Mouse (Mus musculus) hindbrain, embryonic 15.5 days (tissue): ENCODE results near the gene Fbxo5. TPM values are rescaled to one million over a fixed set of nuclear protein-coding genes. Genes with fewer than 3 reads are reported as not detected.
A peak's percentile ranks its signal among the peaks of the same experiment; 100 is the strongest.

Experiments
- ATAC-seq: fragments of 200-750 bp; cut with Nextera tagmentation; 2 replicates; pipeline ENCODE4 v1.8.0; 2017; ENCODE audit warnings: low read depth, moderate number of reproducible peaks, moderate TSS enrichment; ENCODE audit not compliant: low FRiP score
- H3K27ac ChIP-seq: fragments of 300-500 bp; sonication (generic); replicated peaks from 2 replicates; pipeline ENCODE4 v1.5.1; 2015; ENCODE audit warnings: mild to moderate bottlenecking, inconsistent platforms
- H3K27me3 ChIP-seq: fragments of 300-500 bp; sonication (generic); 2 replicates; pipeline ENCODE4 v1.6.1; 2015; ENCODE audit warnings: control low read depth, inconsistent platforms
- H3K36me3 ChIP-seq: fragments of 300-500 bp; sonication (generic); 2 replicates; pipeline ENCODE4 v1.6.1; 2015; ENCODE audit warnings: control low read depth, inconsistent platforms
- H3K4me1 ChIP-seq: fragments of 300-500 bp; sonication (generic); replicated peaks from 2 replicates; pipeline ENCODE4 v1.6.1; 2015; ENCODE audit warnings: control low read depth, inconsistent platforms
- H3K4me2 ChIP-seq: fragments of 300-500 bp; sonication (generic); 2 replicates; pipeline ENCODE4 v1.6.1; 2015; ENCODE audit warnings: moderate library complexity, mild to moderate bottlenecking, inconsistent platforms
- H3K4me3 ChIP-seq: fragments of 300-500 bp; sonication (generic); 2 replicates; pipeline ENCODE4 v1.5.1; 2015; ENCODE audit warnings: mild to moderate bottlenecking, inconsistent platforms
- H3K9ac ChIP-seq: fragments of 300-500 bp; sonication (generic); 2 replicates; pipeline ENCODE4 v1.6.1; 2015; ENCODE audit warnings: inconsistent platforms
- H3K9me3 ChIP-seq: fragments of 300-500 bp; sonication (generic); 2 replicates; pipeline ENCODE4 v1.6.1; 2016; ENCODE audit warnings: control low read depth, inconsistent platforms
- WGBS: fragments of 180-500 bp; shearing (Covaris S2); methylation state at CpG from one replicate; pipeline ENCODE4 v1.1.7; 2015; 5-methylcytosine and 5-hydroxymethylcytosine counted together
- polyA plus RNA-seq: library from polyadenylated mRNA; unstranded; fragments of >200 nt; fragmentation: Nextera tagmentation; extraction: Ambion mirVana; gene quantifications from 2 replicates; pipeline ENCODE4 v1.2.1, GENCODE M21; 2015

Gene Fbxo5
- polyA plus RNA-seq, result 14.2 and 16.9 TPM in 2 replicates

DNA sequence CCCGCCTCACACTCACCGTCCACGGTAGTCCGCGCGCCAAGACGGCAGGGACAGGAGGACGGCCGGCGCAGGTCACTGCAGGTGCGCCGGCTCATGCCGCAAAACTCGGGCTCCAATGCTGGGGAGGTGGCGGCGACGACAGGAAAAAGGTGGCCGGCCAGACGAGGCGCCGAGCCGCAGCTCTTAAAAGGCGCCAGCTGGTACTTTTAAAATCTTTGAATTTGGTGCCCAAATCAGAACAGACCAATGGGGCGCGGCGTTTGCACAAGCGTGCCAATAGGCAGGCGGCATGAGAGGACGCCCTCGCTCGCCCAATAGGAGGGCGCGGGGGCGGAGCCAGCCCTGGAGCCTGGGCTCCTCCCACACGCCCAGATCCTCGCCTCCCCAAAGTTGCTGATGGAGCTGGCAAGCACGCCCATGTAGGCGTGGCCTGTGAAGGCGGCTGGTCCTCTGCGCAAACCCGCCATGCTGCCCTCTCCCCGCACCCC is at the start of gene Fbxo5:
Fbxo5 (minus strand) TSS at position 358 of the 488 bp plus-strand sequence.
- Histone ChIP-seq H3K9ac (peak within 1 kb of the TSS; percentile 59), H3K27ac (peak within 1 kb of the TSS; percentile 93), H3K36me3 (peaks cover 13% of the 10 kb centered on the region), H3K4me3 (peak within 1 kb of the TSS; percentile 72), H3K4me1 (peaks cover 28% of the 10 kb centered on the region), H3K27me3 (no peaks in the 10 kb centered on the region), H3K9me3 (no peaks in the 10 kb centered on the region), H3K4me2 (peak within 1 kb of the TSS; percentile 98)
- ATAC-seq, result peak; percentile 97
- under 1% methylated on average over 42 of the region's 42 CpGs for WGBS

- Histone ChIP-seq H3K4me1 (no peaks in the 10 kb centered on the region), H3K4me3 (no peak overlapping the region), H3K27ac (no peak overlapping the region), H3K4me2 (no peak overlapping the region), H3K9ac (no peak overlapping the region), H3K36me3 (no peaks in the 10 kb centered on the region), H3K27me3 (no peaks in the 10 kb centered on the region), H3K9me3 (no peaks in the 10 kb centered on the region)
- ATAC-seq, result peak; percentile 20; the same call in 1 of the 2 replicates
- 82% methylated on average over 8 of the region's 8 CpGs for WGBS
Measured at GRCm38 (mm10) chr10:5853290-5853868, 48.0 kb upstream of the Fbxo5 start.

- no peak overlapping the region for H3K9ac ChIP-seq
- no peaks in the 10 kb centered on the region for H3K4me1 ChIP-seq
- H3K9me3 ChIP-seq, result no peaks in the 10 kb centered on the region
- ATAC-seq, result no peak
- 38% methylated on average over 2 of the region's 2 CpGs for WGBS
- H3K4me2 ChIP-seq, result no peak overlapping the region
- no peaks in the 10 kb centered on the region for H3K27me3 ChIP-seq
- no peak overlapping the region for H3K4me3 ChIP-seq
- no peaks in the 10 kb centered on the region for H3K36me3 ChIP-seq
- no peak overlapping the region for H3K27ac ChIP-seq
Measured at GRCm38 (mm10) chr10:5846939-5847338, 41.5 kb upstream of the Fbxo5 start.

GRCm38 (mm10) chr10:5841369-5841768 is 36.0 kb upstream of the Fbxo5 start:
- Histone ChIP-seq H3K27ac (no peak overlapping the region), H3K4me1 (no peaks in the 10 kb centered on the region)
- no peak for ATAC-seq

GRCm38 (mm10) chr10:5826336-5827025 is 21.1 kb upstream of the Fbxo5 start:
- 80% methylated on average over 6 of the region's 6 CpGs for WGBS
- no peak overlapping the region for H3K4me3 ChIP-seq
- no peaks in the 10 kb centered on the region for H3K36me3 ChIP-seq
- H3K4me1 ChIP-seq, result peaks cover 18% of the 10 kb centered on the region
- no peak for ATAC-seq
- no peaks in the 10 kb centered on the region for H3K27me3 ChIP-seq
- H3K4me2 ChIP-seq, result no peak overlapping the region
- H3K9me3 ChIP-seq, result no peaks in the 10 kb centered on the region
- H3K9ac ChIP-seq, result no peak overlapping the region
- H3K27ac ChIP-seq, result no peak overlapping the region

More at GRCm38 (mm10) chr10:5841369-5841768, 36.0 kb upstream of the Fbxo5 start:
- Histone ChIP-seq H3K9me3 (no peaks in the 10 kb centered on the region), H3K9ac (no peak overlapping the region), H3K27me3 (no peaks in the 10 kb centered on the region), H3K4me2 (no peak overlapping the region), H3K36me3 (peaks cover 28% of the 10 kb centered on the region), H3K4me3 (no peak overlapping the region)
- 85% methylated on average over 4 of the region's 4 CpGs for WGBS

- WGBS, result 2% methylated on average over 3 of the region's 3 CpGs
- H3K9me3 ChIP-seq, result no peaks in the 10 kb centered on the region
- H3K4me3 ChIP-seq, result peak overlapping the region; percentile 89
- H3K27ac ChIP-seq, result peak overlapping the region; percentile 88
- peaks cover 6% of the 10 kb centered on the region for H3K36me3 ChIP-seq
- no peaks in the 10 kb centered on the region for H3K27me3 ChIP-seq
- H3K4me1 ChIP-seq, result peaks cover 21% of the 10 kb centered on the region
- peak overlapping the region; percentile 82 for H3K4me2 ChIP-seq
- ATAC-seq, result no peak
- H3K9ac ChIP-seq, result 0 out of 2 replicates have a peak overlapping the region, but pooled peaks have one; percentile 39
Measured at GRCm38 (mm10) chr10:5824779-5825178, 19.4 kb upstream of the Fbxo5 start.

DNA sequence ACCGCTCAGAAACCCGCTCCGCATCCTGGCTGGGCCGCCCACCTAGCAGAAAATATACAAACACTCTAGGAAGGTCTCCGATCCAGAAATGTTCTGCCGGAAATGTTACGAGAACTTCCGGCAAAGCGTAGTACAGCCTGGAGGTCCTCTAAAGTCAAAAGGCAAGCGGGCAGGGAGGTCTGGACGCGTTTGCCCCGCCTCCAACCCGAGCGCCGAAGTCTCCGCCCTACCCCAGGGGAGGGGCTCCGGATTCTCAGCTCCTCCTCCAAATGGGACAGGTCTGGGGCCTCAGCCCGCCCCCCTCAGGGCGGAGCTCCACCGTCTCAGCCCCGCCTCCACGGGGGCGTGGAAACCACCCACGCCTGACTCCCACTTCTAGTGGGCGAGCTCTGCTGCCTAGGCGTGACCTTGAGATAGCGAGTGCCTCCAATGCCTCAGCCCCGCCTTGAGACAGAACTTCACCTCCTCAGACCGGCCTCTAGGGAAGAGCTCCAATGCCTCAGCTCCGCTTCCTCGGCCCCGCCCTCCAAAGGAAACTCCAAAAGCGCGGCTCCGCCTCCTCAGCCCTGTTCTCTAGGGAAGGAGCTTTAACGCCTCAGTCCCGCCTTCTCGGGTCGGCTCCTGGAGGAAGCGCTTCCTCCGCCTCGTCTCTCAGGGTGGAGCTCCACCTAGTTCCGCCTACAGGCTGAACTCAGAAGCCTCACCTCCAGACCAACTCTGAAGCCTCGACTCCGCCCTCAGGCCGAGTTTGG is 18.5 kb upstream of the Fbxo5 start, which contains the start of gene Mtrf1l:
Mtrf1l (minus strand) TSS at position 171 of the 752 bp plus-strand sequence.
- H3K27me3 ChIP-seq, result no peaks in the 10 kb centered on the region
- peaks cover 21% of the 10 kb centered on the region for H3K4me1 ChIP-seq
- ATAC-seq, result peak; percentile 98
- H3K9me3 ChIP-seq, result no peaks in the 10 kb centered on the region
- H3K36me3 ChIP-seq, result peaks cover 14% of the 10 kb centered on the region
- H3K9ac ChIP-seq, result peak within 1 kb of the TSS; percentile 92
- H3K27ac ChIP-seq, result peak within 1 kb of the TSS; percentile 88
- under 1% methylated on average over 46 of the region's 47 CpGs for WGBS
- H3K4me2 ChIP-seq, result peak within 1 kb of the TSS; percentile 82
- peak within 1 kb of the TSS; percentile 89 for H3K4me3 ChIP-seq

DNA sequence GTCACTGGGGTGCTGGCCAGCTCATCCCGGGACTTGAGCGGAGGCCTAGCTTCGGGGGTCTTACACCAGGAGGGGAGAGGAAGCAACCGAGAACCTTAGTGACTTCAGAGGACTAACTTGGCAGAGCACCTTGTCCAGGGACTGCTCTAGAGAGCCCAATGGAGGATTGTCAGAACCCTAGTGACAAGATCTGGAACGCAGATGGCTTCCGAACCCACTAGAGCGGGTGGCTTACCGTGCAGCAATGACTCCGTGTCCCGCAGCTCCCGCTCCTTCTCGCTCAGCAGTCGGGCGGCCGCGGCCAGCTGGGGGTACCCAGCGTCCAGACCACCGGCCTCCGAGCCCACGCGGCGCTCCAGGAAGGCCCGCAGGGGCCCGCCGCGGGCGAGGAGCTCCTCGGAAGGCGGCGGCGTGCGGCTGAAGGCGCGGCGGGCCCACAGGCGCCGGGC is 17.9 kb upstream of the Fbxo5 start:
- Histone ChIP-seq H3K27me3 (no peaks in the 10 kb centered on the region), H3K27ac (peak overlapping the region; percentile 88), H3K4me3 (peak overlapping the region; percentile 89), H3K4me2 (peak overlapping the region; percentile 82), H3K36me3 (peaks cover 20% of the 10 kb centered on the region), H3K4me1 (peaks cover 21% of the 10 kb centered on the region), H3K9ac (peak overlapping the region; percentile 92), H3K9me3 (no peaks in the 10 kb centered on the region)
- WGBS, result under 1% methylated on average over 37 of the region's 37 CpGs
- ATAC-seq, result peak; percentile 10; the same call in 1 of the 2 replicates

- Histone ChIP-seq H3K4me3 (no peak overlapping the region), H3K4me2 (no peak overlapping the region), H3K27me3 (no peaks in the 10 kb centered on the region), H3K9ac (no peak overlapping the region), H3K27ac (no peak overlapping the region), H3K4me1 (peaks cover 13% of the 10 kb centered on the region), H3K36me3 (peaks cover 55% of the 10 kb centered on the region), H3K9me3 (no peaks in the 10 kb centered on the region)
- 98% methylated on average over 3 of the region's 3 CpGs for WGBS
- ATAC-seq, result no peak
Measured at GRCm38 (mm10) chr10:5818772-5819171, 13.4 kb upstream of the Fbxo5 start.

GRCm38 (mm10) chr10:5815968-5816367 is 10.6 kb upstream of the Fbxo5 start:
- H3K27ac ChIP-seq, result no peak overlapping the region
- no peak overlapping the region for H3K4me3 ChIP-seq
- no peaks in the 10 kb centered on the region for H3K27me3 ChIP-seq
- no peaks in the 10 kb centered on the region for H3K4me1 ChIP-seq
- peaks cover 77% of the 10 kb centered on the region for H3K36me3 ChIP-seq
- no peak overlapping the region for H3K4me2 ChIP-seq
- WGBS, result 97% methylated on average over 2 of the region's 2 CpGs
- ATAC-seq, result no peak
- no peak overlapping the region for H3K9ac ChIP-seq
- H3K9me3 ChIP-seq, result no peaks in the 10 kb centered on the region

DNA sequence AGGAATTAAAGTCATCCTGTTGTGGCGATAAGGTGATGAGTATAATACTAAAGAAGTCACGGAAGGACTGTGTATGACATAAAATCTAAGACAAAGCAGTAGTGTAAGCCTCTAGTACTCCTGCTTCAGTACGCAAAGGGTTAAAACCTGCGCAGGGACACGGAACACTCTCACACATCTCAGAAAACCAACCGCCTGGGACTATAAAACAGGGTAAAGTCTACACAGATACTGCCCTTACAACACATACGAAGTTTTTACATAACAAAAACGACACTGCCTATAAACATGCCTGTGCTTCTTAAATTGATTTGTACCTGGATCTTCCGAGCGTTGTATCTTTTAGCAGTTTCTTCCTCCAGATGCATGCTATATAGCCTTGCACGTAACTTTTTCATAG is 8.3 kb upstream of the Fbxo5 start:
- Histone ChIP-seq H3K27me3 (no peaks in the 10 kb centered on the region), H3K4me3 (no peak overlapping the region), H3K4me2 (no peak overlapping the region), H3K36me3 (peaks cover 61% of the 10 kb centered on the region), H3K9me3 (no peaks in the 10 kb centered on the region), H3K27ac (no peak overlapping the region), H3K9ac (no peak overlapping the region), H3K4me1 (no peaks in the 10 kb centered on the region)
- WGBS, result 93% methylated on average over 11 of the region's 11 CpGs
- ATAC-seq, result no peak

DNA sequence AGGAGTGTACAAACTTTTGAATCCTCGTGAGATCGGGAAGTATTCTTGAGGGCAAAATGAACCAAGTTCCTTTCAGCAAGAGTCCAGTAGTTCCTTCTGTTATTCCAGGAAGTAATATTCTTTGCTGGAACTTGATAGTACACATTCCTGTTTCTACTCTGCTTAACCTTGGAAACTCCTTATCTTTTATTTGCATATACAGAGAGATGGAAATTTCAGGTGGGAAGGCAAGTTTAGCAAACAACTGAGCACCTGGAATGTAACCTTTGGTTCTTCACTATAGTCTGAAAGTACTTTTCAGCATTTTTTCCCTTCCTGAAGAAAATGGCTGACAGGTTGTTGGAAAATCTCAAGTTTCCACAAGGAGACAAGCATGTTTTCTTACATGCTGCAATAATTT is 2.3 kb upstream of the Fbxo5 start:
- H3K4me3 ChIP-seq, result no peak overlapping the region
- no peak for ATAC-seq
- no peak overlapping the region for H3K4me2 ChIP-seq
- H3K4me1 ChIP-seq, result peaks cover 26% of the 10 kb centered on the region
- peaks cover 11% of the 10 kb centered on the region for H3K36me3 ChIP-seq
- no peak overlapping the region for H3K9ac ChIP-seq
- no peaks in the 10 kb centered on the region for H3K27me3 ChIP-seq
- no peak overlapping the region for H3K27ac ChIP-seq
- H3K9me3 ChIP-seq, result no peaks in the 10 kb centered on the region
- WGBS, result 93% methylated on average over 2 of the region's 2 CpGs
